Mouse (Mus musculus): ENCODE data around the gene Spin2-ps6. TPM values are rescaled to one million over a fixed set of nuclear protein-coding genes. Genes with fewer than 3 reads are reported as not detected.
"Not testable (repeated sequence)": the region's sequence is repeated elsewhere in the genome, so short reads cannot be mapped to it uniquely, and the experiment has no call there.

Spin2-ps6 gene
- not detected for polyA plus RNA-seq (2017; shearing (Covaris generic))

GRCm38 (mm10) chrX:33234569-33234968 is at the start of gene Spin2-ps6:
Gene Spin2-ps6 (plus strand): TSS chrX:33234869.
- ATAC-seq, result not testable (repeated sequence)

Other genes starting within 250 kb of the Spin2-ps6 start
- not detected for gene Btbd35f12, start 78.5 kb downstream of the Spin2-ps6 start, polyA plus RNA-seq (2017; shearing (Covaris generic))